Mouse (Mus musculus): ENCODE results near the gene Gm10198. TPM values are rescaled to one million over a fixed set of nuclear protein-coding genes. Genes with fewer than 3 reads are reported as not detected.

Gm10198 gene
- not detected in 2 replicates for polyA plus RNA-seq (2015; fragmentation: Nextera tagmentation; extraction: Ambion mirVana)

- Histone ChIP-seq H3K4me1 (ENCODE audit: control insufficient read depth, insufficient read depth, low read length) (no peaks in the 10 kb centered on the region), H3K27ac (ENCODE audit: low read length) (no peak within 1 kb of the TSS), H3K27me3 (ENCODE audit: control insufficient read depth, insufficient read depth, low read length) (no peaks in the 10 kb centered on the region), H3K36me3 (ENCODE audit: control insufficient read depth, insufficient read depth, low read length) (no peaks in the 10 kb centered on the region), H3K9me3 (replicated peaks; ENCODE audit: control insufficient read depth, low read length) (no peaks in the 10 kb centered on the region), H3K4me2 (ENCODE audit: low read depth, low read length) (no peak within 1 kb of the TSS), H3K4me3 (replicated peaks; ENCODE audit: low read length) (no peak within 1 kb of the TSS), H3K9ac (ENCODE audit: low read length) (no peak within 1 kb of the TSS)
- no peak for ATAC-seq (ENCODE audit: insufficient read depth, low FRiP score)
These were observed at the start of gene Gm10198 for GRCm38 (mm10) chr13:111592485-111592884. Gene Gm10198 (plus strand): TSS chr13:111592785.

GRCm38 (mm10) chr13:111545286-111545685, 47.3 kb upstream of the Gm10198 start:
- H3K36me3 ChIP-seq (ENCODE audit: control insufficient read depth, insufficient read depth, low read length): no peaks in the 10 kb centered on the region
- no peak overlapping the region for H3K4me3 ChIP-seq (replicated peaks; ENCODE audit: low read length)
- no peak overlapping the region for H3K4me2 ChIP-seq (ENCODE audit: low read depth, low read length)
- no peak for ATAC-seq (ENCODE audit: insufficient read depth, low FRiP score)
- H3K27ac ChIP-seq (ENCODE audit: low read length): no peak overlapping the region
- H3K9ac ChIP-seq (ENCODE audit: low read length): no peak overlapping the region
- H3K27me3 ChIP-seq (ENCODE audit: control insufficient read depth, insufficient read depth, low read length): no peaks in the 10 kb centered on the region
- 77% methylated on average over 5 of the region's 5 CpGs for WGBS
- no peaks in the 10 kb centered on the region for H3K4me1 ChIP-seq (ENCODE audit: control insufficient read depth, insufficient read depth, low read length)
- no peaks in the 10 kb centered on the region for H3K9me3 ChIP-seq (replicated peaks; ENCODE audit: control insufficient read depth, low read length)

GRCm38 (mm10) chr13:111552769-111553168, 39.8 kb upstream of the Gm10198 start:
- 0 out of 2 replicates have a peak, but pooled peaks cover 2% of the 10 kb centered on the region for H3K9me3 ChIP-seq (replicated peaks; ENCODE audit: control insufficient read depth, low read length)
- no peak overlapping the region for H3K27ac ChIP-seq (ENCODE audit: low read length)
- no peak for ATAC-seq (ENCODE audit: insufficient read depth, low FRiP score)
- H3K4me3 ChIP-seq (replicated peaks; ENCODE audit: low read length): no peak overlapping the region
- H3K4me2 ChIP-seq (ENCODE audit: low read depth, low read length): no peak overlapping the region
- no peaks in the 10 kb centered on the region for H3K27me3 ChIP-seq (ENCODE audit: control insufficient read depth, insufficient read depth, low read length)
- no peaks in the 10 kb centered on the region for H3K36me3 ChIP-seq (ENCODE audit: control insufficient read depth, insufficient read depth, low read length)
- H3K9ac ChIP-seq (ENCODE audit: low read length): no peak overlapping the region
- peaks cover 4% of the 10 kb centered on the region; the same call in 1 of the 2 replicates for H3K4me1 ChIP-seq (ENCODE audit: control insufficient read depth, insufficient read depth, low read length)
- 76% methylated on average over 7 of the region's 7 CpGs for WGBS

- ATAC-seq (ENCODE audit: insufficient read depth, low FRiP score): no peak
- WGBS: 86% methylated on average over 7 of the region's 7 CpGs
- Histone ChIP-seq H3K36me3 (ENCODE audit: control insufficient read depth, insufficient read depth, low read length) (no peaks in the 10 kb centered on the region), H3K4me1 (ENCODE audit: control insufficient read depth, insufficient read depth, low read length) (peaks cover 4% of the 10 kb centered on the region; the same call in 1 of the 2 replicates), H3K27me3 (ENCODE audit: control insufficient read depth, insufficient read depth, low read length) (no peaks in the 10 kb centered on the region), H3K4me3 (replicated peaks; ENCODE audit: low read length) (no peak overlapping the region), H3K4me2 (ENCODE audit: low read depth, low read length) (no peak overlapping the region), H3K9me3 (replicated peaks; ENCODE audit: control insufficient read depth, low read length) (0 out of 2 replicates have a peak, but pooled peaks cover 2% of the 10 kb centered on the region), H3K9ac (ENCODE audit: low read length) (no peak overlapping the region), H3K27ac (ENCODE audit: low read length) (no peak overlapping the region)
These were observed 39.4 kb upstream of the Gm10198 start for GRCm38 (mm10) chr13:111553182-111553581.

GRCm38 (mm10) chr13:111553941-111554340, 38.6 kb upstream of the Gm10198 start:
- ATAC-seq (ENCODE audit: insufficient read depth, low FRiP score): no peak
- H3K36me3 ChIP-seq (ENCODE audit: control insufficient read depth, insufficient read depth, low read length): no peaks in the 10 kb centered on the region
- H3K9me3 ChIP-seq (replicated peaks; ENCODE audit: control insufficient read depth, low read length): 0 out of 2 replicates have a peak, but pooled peaks cover 2% of the 10 kb centered on the region
- H3K4me1 ChIP-seq (ENCODE audit: control insufficient read depth, insufficient read depth, low read length): peaks cover 4% of the 10 kb centered on the region; the same call in 1 of the 2 replicates
- H3K4me2 ChIP-seq (ENCODE audit: low read depth, low read length): no peak overlapping the region
- no peak overlapping the region for H3K4me3 ChIP-seq (replicated peaks; ENCODE audit: low read length)
- 72% methylated on average over 8 of the region's 8 CpGs for WGBS
- no peaks in the 10 kb centered on the region for H3K27me3 ChIP-seq (ENCODE audit: control insufficient read depth, insufficient read depth, low read length)
- H3K9ac ChIP-seq (ENCODE audit: low read length): no peak overlapping the region
- H3K27ac ChIP-seq (ENCODE audit: low read length): no peak overlapping the region

- no peak overlapping the region; the same call in 1 of the 2 replicates for H3K9ac ChIP-seq (ENCODE audit: low read length)
- H3K4me3 ChIP-seq (replicated peaks; ENCODE audit: low read length): no peak overlapping the region
- 0 out of 2 replicates have a peak, but pooled peaks cover 2% of the 10 kb centered on the region for H3K9me3 ChIP-seq (replicated peaks; ENCODE audit: control insufficient read depth, low read length)
- WGBS: 18% methylated on average over 8 of the region's 8 CpGs
- peaks cover 4% of the 10 kb centered on the region; the same call in 1 of the 2 replicates for H3K4me1 ChIP-seq (ENCODE audit: control insufficient read depth, insufficient read depth, low read length)
- 0 out of 2 replicates have a peak overlapping the region, but pooled peaks have one; percentile 13 for H3K4me2 ChIP-seq (ENCODE audit: low read depth, low read length)
- H3K27me3 ChIP-seq (ENCODE audit: control insufficient read depth, insufficient read depth, low read length): no peaks in the 10 kb centered on the region
- ATAC-seq (ENCODE audit: insufficient read depth, low FRiP score): no peak
- H3K27ac ChIP-seq (ENCODE audit: low read length): no peak overlapping the region
- H3K36me3 ChIP-seq (ENCODE audit: control insufficient read depth, insufficient read depth, low read length): no peaks in the 10 kb centered on the region
These were observed 37.3 kb upstream of the Gm10198 start for GRCm38 (mm10) chr13:111555333-111555732.

GRCm38 (mm10) chr13:111556375-111556774, 36.2 kb upstream of the Gm10198 start:
- H3K9ac ChIP-seq (ENCODE audit: low read length): no peak overlapping the region
- H3K4me2 ChIP-seq (ENCODE audit: low read depth, low read length): no peak overlapping the region
- H3K36me3 ChIP-seq (ENCODE audit: control insufficient read depth, insufficient read depth, low read length): no peaks in the 10 kb centered on the region
- no peaks in the 10 kb centered on the region for H3K9me3 ChIP-seq (replicated peaks; ENCODE audit: control insufficient read depth, low read length)
- no peak overlapping the region for H3K27ac ChIP-seq (ENCODE audit: low read length)
- H3K4me1 ChIP-seq (ENCODE audit: control insufficient read depth, insufficient read depth, low read length): peaks cover 4% of the 10 kb centered on the region; the same call in 1 of the 2 replicates
- H3K27me3 ChIP-seq (ENCODE audit: control insufficient read depth, insufficient read depth, low read length): no peaks in the 10 kb centered on the region
- no peak overlapping the region for H3K4me3 ChIP-seq (replicated peaks; ENCODE audit: low read length)
- WGBS: 71% methylated on average over 4 of the region's 4 CpGs
- ATAC-seq (ENCODE audit: insufficient read depth, low FRiP score): no peak

GRCm38 (mm10) chr13:111560152-111560551, 32.4 kb upstream of the Gm10198 start:
- no peak for ATAC-seq (ENCODE audit: insufficient read depth, low FRiP score)
- Histone ChIP-seq H3K27ac (ENCODE audit: low read length) (no peak overlapping the region), H3K9ac (ENCODE audit: low read length) (no peak overlapping the region), H3K27me3 (ENCODE audit: control insufficient read depth, insufficient read depth, low read length) (no peaks in the 10 kb centered on the region), H3K9me3 (replicated peaks; ENCODE audit: control insufficient read depth, low read length) (no peaks in the 10 kb centered on the region), H3K4me2 (ENCODE audit: low read depth, low read length) (no peak overlapping the region), H3K4me3 (replicated peaks; ENCODE audit: low read length) (no peak overlapping the region), H3K36me3 (ENCODE audit: control insufficient read depth, insufficient read depth, low read length) (no peaks in the 10 kb centered on the region), H3K4me1 (ENCODE audit: control insufficient read depth, insufficient read depth, low read length) (peaks cover 4% of the 10 kb centered on the region; the same call in 1 of the 2 replicates)
- WGBS: 84% methylated on average over 3 of the region's 3 CpGs

- no peaks in the 10 kb centered on the region for H3K36me3 ChIP-seq (ENCODE audit: control insufficient read depth, insufficient read depth, low read length)
- H3K9me3 ChIP-seq (replicated peaks; ENCODE audit: control insufficient read depth, low read length): no peaks in the 10 kb centered on the region
- WGBS: 81% methylated on average over 5 of the region's 5 CpGs
- no peak overlapping the region for H3K9ac ChIP-seq (ENCODE audit: low read length)
- H3K4me1 ChIP-seq (ENCODE audit: control insufficient read depth, insufficient read depth, low read length): no peaks in the 10 kb centered on the region
- H3K27me3 ChIP-seq (ENCODE audit: control insufficient read depth, insufficient read depth, low read length): no peaks in the 10 kb centered on the region
- H3K4me2 ChIP-seq (ENCODE audit: low read depth, low read length): no peak overlapping the region
- H3K4me3 ChIP-seq (replicated peaks; ENCODE audit: low read length): no peak overlapping the region
- no peak overlapping the region for H3K27ac ChIP-seq (ENCODE audit: low read length)
- no peak for ATAC-seq (ENCODE audit: insufficient read depth, low FRiP score)
These were observed 30.0 kb upstream of the Gm10198 start for GRCm38 (mm10) chr13:111562595-111562994.

Measured in stomach, embryonic 16.5 days (tissue).